Mouse (Mus musculus) kidney, postnatal 36 days (tissue): ENCODE measurements around the gene AL607142.1.

Experiments
- DNase-seq, 2 experiments: peaks; one replicate each; pipeline ENCODE4 v3.0.0; 2021 to 2022; ENCODE audit warnings: mixed read lengths in 2 of 2

The AL607142.1 gene

DNA sequence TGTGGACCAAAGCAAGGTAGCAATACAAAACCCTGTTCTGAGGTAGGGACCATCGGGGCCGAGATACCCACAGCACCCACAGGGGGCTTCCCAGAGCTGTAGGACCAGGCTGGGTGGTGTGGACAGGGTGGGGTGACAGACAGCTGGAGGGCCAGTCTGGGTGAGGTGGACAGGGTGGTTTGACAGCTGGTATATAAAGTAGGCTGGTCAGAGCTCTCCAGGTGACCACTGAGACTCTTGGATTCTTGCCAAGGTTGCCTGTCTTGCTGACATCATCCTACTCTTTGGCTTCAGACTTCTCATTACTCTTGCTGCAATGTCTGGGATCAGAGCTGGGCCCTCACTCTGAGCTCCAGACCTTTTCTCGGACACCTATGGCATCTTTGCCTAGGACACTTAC is 41.6 kb downstream of the AL607142.1 start:
- no peak for DNase-seq

DNA sequence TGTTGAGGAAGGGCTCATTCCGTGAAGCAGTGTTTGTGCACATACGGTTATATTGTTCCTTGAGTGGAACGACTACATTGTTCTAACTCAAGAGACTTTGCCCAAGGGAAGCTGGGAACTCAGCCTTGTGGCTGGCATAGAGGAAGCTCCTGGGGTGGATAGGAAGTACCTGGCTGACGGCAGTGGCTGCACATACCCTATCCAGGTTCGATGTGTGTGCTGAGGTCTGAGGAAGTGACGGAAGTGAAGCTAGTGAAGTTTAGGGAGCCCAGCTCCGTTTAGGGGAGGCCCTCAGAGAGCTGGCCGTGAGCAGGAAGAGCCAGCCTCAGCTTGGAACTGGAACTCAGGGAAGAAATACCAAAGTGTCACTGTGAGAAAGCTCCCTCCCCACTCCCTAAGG is 43.0 kb downstream of the AL607142.1 start:
- DNase-seq = no peak

DNA sequence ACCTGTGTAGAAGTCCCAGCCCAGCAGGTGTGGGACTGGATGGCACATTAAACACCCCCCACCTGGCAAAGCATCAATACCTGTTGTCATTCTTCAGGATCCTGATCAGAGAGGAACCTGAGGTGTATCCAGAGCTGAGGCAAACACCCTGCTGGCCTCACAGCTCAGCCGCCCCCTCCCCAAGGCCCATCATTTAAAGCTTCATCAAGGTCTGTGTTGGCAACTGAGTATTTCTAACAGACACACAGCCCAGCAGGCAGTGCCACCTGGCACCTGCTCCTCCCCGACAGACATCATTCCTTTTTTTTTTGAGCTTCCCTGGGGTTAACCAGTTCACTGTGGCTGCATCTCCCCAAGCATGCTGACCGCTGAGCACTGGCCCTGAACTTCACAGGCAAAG is 50.7 kb downstream of the AL607142.1 start:
- no peak for DNase-seq

DNA sequence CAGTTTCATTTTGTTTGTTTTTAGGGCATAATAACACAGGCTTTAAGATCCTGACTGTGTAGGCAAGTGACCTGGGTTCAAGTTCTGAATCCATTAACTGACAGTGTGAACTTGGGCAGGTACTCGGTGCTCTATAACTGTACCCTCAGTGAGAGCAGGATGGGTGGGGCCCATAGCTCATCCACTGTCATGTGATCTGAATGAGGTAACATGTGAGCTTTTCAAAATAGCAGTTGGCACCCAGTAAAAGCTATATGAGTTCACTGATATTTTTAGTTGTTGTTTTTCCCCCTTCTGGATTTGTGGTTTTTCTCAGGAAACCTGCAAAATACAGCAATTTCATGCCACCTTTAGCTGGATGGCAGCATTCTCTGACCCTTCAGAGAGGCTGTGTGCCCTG is 51.5 kb downstream of the AL607142.1 start:
- no peak for DNase-seq

DNA sequence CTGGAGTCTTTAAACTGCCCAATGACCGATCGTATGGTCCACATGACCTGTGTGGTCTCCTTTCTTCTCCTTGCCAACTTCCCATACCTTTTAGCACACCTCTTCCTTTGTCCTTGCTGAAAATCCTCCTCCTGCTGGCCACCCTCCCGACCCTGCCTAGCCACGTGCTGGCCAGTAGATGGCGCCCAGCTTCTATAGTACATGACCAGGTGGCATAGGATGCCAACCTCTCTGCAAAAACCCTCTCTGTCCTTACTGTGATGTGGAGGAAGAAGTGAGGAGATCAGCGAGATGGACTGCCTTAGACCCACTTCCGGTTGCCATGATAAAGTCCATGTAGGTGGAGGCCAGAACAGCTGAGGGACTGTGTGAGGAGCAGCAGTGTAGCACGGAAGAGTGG is 55.5 kb downstream of the AL607142.1 start:
- DNase-seq = peak; percentile 50 to 84

DNA sequence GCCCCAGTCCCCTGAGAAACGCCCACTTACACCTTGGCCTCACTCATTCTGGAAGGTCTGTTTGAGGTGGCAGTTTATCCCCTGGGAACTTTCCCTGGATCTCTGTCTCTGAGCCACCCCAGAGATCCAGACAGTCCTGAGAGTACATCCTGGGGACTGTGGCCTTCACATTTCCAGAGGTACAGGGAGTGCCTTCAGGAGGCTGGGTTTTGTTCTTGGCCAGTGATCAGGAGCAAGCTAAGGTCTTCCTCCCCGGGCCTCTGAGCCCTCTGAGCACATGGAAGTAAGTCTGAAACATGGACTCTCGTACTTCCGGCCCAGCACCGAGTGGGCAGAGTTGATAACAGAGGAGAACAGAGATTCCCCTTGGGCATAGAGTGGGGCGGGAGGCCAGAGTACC is 59.9 kb downstream of the AL607142.1 start:
- no peak for DNase-seq

DNA sequence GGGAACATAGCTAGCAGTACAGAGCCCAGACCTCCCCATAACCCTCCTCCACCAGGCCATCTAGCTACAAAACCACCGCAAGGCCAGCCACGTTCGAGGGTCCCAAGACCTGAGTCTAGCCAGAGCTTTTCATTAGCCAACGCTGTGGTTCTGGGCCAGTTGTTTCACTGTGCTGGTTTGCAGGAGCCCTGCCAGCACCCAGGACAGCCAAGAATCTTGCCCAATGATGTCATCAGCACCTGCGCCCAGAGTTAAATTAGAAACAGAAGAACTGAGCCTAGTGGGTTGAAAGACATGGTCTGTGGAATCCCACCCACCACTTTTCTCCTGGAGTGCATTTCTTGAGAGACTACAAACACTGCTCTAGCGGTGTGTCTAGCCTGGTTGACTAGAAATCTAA is 61.3 kb downstream of the AL607142.1 start:
- DNase-seq = no peak

DNA sequence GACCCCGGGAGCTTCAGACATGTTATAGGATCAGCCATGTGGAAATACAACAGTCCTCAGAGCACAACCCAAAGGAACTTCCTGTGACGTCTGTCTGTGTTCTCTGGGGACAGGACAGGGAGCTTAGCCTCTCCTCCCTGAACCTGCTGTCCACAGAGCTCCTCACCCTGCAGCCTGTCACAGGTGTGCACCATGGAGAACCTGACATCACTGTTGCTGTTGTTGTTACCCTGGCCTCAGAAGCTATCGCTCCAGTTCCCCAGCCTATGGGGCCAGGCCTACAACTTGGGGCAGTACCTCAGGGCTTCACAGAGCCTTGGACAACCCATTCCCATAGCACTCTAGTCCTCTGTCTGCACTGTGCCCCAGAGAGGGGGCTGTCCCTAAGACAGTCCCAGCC is 62.5 kb downstream of the AL607142.1 start:
- DNase-seq = no peak

DNA sequence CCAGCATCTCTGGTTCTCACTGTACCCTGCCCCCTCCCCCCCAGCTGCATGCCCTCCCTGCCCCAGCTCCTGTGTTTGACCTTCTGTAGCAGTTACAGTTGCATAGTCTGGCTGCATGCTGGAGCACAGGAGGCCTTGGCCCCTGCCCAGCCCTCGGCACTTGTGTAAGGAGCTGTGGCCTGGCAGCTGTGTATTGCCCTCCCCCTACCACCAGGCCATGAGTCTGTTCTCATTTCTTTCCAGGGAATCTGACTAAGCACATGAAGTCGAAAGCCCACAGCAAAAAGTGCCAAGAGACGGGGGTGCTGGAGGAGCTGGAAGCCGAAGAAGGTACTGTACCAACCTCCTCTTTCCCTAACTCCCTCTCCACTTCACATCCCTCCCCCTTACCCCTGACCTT is 63.2 kb downstream of the AL607142.1 start:
- no peak for DNase-seq

DNA sequence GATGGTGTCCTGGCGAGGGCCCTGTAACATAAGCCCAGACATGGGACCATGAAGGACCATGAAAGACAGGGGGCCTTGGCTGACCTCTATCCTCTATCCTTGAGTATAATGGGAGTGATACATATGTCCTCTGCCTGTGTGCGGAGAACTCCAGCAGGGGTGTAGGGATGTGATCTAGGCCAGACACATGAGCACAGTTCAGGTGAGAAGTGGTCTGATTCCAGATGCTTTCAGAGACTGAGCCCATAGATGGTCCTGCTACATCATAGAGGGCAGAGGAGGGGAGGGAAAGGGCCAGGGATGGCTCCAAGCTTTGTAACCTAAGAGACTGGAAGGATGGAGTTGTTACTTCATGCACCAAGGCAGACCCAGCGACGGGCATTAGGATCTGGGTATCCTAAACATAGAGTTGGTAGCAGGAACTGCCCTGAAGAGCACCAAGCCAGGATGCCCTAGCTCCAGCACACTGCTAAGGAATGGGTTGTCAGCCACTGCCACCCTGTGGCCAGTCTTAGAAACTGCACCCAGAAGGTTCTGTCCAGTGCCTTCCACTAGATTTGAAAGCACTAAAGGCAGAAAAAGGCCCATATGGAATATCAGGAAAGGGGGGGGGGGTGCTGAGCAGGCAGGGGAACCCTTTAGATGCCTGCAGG is 64.6 kb downstream of the AL607142.1 start:
- DNase-seq = peak; percentile 36 to 65

DNA sequence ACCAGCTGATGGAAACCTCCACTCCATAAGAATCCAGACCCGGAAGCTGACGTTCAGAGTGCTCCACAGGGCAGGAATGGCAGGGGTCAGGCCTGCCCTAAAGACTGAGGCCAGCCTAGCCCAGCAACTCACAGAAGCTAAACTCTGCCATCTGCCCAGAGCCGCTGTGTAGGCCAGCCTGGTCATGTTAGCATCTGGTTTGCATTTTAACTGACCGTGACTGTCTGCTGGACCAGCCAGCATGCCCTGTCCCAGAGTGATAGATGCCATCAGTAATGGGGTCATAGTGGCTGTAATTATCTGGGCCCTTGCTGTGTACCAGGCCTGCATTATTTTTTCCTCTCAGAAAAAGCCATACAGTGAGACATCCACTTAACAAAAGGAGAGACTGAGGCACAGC is 66.1 kb downstream of the AL607142.1 start:
- no peak for DNase-seq

DNA sequence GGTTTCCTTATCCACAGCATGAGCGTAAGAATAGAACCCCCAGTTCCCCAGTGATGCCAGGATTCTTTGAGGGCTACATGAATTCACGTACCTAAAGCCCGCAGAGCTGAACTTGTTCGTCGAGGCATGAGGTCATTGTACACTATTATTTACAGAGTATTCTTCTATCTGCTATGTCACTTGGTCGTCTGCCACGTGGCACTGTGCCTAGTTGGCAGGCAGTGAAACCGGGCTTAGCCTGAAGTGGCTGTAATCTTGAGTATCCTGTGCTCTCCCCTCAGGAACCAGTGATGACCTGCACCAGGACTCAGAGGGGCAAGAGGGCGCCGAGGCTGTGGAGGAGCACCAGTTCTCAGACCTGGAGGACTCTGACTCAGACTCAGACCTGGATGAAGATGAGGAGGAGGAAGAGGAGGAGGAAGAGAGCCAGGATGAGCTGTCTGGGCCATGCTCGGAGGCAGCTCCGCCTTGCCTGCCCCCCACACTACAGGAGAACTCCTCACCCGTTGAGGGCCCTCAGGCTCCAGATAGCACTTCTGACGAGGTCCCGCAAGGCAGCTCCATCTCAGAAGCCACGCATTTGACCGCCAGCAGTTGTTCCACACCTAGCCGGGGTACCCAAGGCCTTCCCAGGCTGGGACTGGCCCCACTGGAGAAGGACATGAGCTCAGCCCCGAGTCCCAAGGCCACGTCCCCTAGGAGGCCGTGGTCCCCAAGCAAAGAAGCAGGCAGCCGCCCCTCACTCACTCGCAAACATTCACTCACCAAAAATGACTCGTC is 66.8 kb downstream of the AL607142.1 start:
- peak; percentile 63 to 84 for DNase-seq

DNA sequence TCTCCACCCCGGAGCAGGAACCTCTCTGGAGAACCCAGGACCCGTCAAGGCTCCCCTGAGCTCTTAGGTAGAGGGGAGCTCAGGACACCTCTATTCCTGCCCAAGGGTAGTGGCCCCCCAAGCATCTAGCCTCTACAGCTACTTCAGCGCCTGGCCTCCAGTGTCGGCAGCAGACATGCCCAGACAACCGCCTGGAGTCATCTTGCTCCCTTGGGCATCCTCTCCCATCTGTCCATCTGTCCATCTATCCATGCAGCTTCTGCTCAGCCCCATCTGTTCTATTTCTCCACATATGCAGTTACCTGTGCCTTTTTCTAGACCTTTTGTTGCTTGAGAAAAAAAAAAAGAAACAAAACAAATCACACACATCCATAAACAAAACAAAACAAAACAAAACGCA is 69.4 kb downstream of the AL607142.1 start:
- no peak for DNase-seq

DNA sequence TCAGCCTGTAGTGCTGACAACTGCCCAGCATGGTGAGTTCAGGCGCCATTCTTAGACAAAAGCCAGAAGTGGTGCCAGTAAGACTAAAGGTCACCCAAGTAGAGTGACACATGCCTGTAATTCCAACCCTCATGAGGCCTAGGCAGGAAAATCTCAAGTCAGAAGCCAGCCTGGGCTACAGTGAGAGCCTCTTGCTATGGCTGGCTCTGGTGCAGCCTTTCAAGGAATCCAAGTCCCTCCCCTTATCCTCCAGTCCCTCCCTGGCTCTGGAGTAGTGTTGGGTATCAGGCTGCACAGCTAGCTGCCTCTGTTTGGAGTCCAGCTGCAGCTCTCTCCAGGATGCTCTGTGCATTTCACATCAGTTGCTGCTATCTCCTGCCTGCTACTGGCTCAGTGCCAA is 77.0 kb downstream of the AL607142.1 start:
- DNase-seq = peak in 1 of 2 experiments; percentile 17

DNA sequence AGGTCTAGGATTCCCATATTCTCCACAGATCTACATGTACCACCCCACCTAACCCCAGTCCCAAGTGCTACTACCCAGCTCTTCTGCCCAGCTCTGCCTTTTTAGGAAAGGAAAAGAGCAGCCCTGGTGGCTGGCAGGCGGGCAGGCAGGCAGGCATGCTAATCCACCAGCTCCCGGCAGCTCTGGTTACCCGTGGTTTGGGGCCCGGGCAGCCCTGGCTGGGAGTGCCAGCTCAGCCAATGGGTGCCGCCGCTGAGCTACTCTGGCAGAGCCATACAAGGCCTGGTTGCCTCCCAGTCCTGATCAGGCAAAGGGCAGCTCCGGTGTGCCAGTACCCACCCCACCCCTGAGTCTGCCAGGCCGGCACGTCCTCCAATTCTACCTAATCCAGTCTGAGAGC is 78.1 kb downstream of the AL607142.1 start:
- no peak for DNase-seq
